Mouse (Mus musculus) hindbrain, embryonic 11.5 days (tissue): ENCODE measurements at regions not wholly inside any gene's neighbourhood (a gene's known extent, or its start where the extent isn't known, plus 50 kb on each side); places are given as distances from the start of the nearest gene placed in this dataset.

Experiments
- ATAC-seq: fragments of 200-750 bp; cut with Nextera tagmentation; 2 replicates; pipeline ENCODE4 v1.8.0; 2017; ENCODE audit warnings: mild to moderate bottlenecking, moderate TSS enrichment, moderate library complexity; ENCODE audit not compliant: low FRiP score
- DNase-seq: peaks from one replicate; pipeline ENCODE4 v3.0.0-alpha.2; 2015; ENCODE audit warnings: low spot score
- H3K27ac ChIP-seq: fragments of 300-500 bp; sonication (generic); 2 replicates; pipeline ENCODE4 v1.5.1; 2014; ENCODE audit warnings: mild to moderate bottlenecking, low read depth, low read length
- H3K27me3 ChIP-seq: fragments of 300-500 bp; sonication (generic); 2 replicates; pipeline ENCODE4 v1.6.1; 2014; ENCODE audit warnings: mild to moderate bottlenecking, low read length, moderate library complexity, mixed read lengths; ENCODE audit not compliant: control insufficient read depth, insufficient read depth
- H3K36me3 ChIP-seq: fragments of 300-500 bp; sonication (generic); 2 replicates; pipeline ENCODE4 v1.6.1; 2014; ENCODE audit warnings: mild to moderate bottlenecking, low read length, moderate library complexity, mixed read lengths; ENCODE audit not compliant: control insufficient read depth, insufficient read depth
- H3K4me1 ChIP-seq: fragments of 300-500 bp; sonication (generic); replicated peaks from 2 replicates; pipeline ENCODE4 v1.6.1; 2014; ENCODE audit warnings: low read length, mixed read lengths; ENCODE audit not compliant: control insufficient read depth, insufficient read depth
- H3K4me2 ChIP-seq: fragments of 300-500 bp; sonication (generic); replicated peaks from 2 replicates; pipeline ENCODE4 v1.6.1; 2014; ENCODE audit warnings: mild to moderate bottlenecking, low read depth, low read length
- H3K4me3 ChIP-seq: fragments of 300-500 bp; sonication (generic); 2 replicates; pipeline ENCODE4 v1.5.1; 2014; ENCODE audit warnings: low read depth, low read length
- H3K9ac ChIP-seq: fragments of 300-500 bp; sonication (generic); 2 replicates; pipeline ENCODE4 v1.6.1; 2014; ENCODE audit warnings: low read depth, low read length
- H3K9me3 ChIP-seq: fragments of 300-500 bp; sonication (generic); 2 replicates; pipeline ENCODE4 v1.6.1; 2016; ENCODE audit warnings: low read length; ENCODE audit not compliant: control insufficient read depth
- WGBS: fragments of 180-500 bp; shearing (Covaris S2); extraction: QIAGEN DNeasy Blood & Tissue Kit; methylation state at CpG from one replicate; pipeline ENCODE4 v1.1.7; 2014; 5-methylcytosine and 5-hydroxymethylcytosine counted together

- no peaks in the 10 kb centered on the region for H3K9me3 ChIP-seq
- H3K27ac ChIP-seq: peak overlapping the region; percentile 43; the same call in 1 of the 2 replicates
- H3K4me3 ChIP-seq: peak overlapping the region; percentile 48
- H3K27me3 ChIP-seq: peaks cover 34% of the 10 kb centered on the region
- under 1% methylated on average over 8 of the region's 8 CpGs for WGBS
- H3K4me2 ChIP-seq: peak overlapping the region; percentile 53
- H3K36me3 ChIP-seq: no peaks in the 10 kb centered on the region
- H3K4me1 ChIP-seq: no peaks in the 10 kb centered on the region
- DNase-seq: peak; percentile 39
- H3K9ac ChIP-seq: peak overlapping the region; percentile 79
- ATAC-seq: no peak
Observed at GRCm38 (mm10) chr13:83716711-83717171, 212.9 kb downstream of the Mef2c start.

- Histone ChIP-seq H3K27ac (no peak overlapping the region; the same call in 1 of the 2 replicates), H3K4me2 (peak overlapping the region; percentile 60), H3K27me3 (peaks cover 36% of the 10 kb centered on the region), H3K4me1 (no peaks in the 10 kb centered on the region), H3K36me3 (no peaks in the 10 kb centered on the region), H3K4me3 (peak overlapping the region; percentile 48), H3K9ac (peak overlapping the region; percentile 52), H3K9me3 (no peaks in the 10 kb centered on the region)
- no peak for ATAC-seq
- peak; percentile 22 for DNase-seq
- WGBS: 11% methylated on average over 4 of the region's 4 CpGs
Observed at GRCm38 (mm10) chr13:83717686-83718210, 213.9 kb downstream of the Mef2c start.

- H3K9ac ChIP-seq: peak overlapping the region; percentile 52; the same call in 1 of the 2 replicates
- 1% methylated on average over 10 of the region's 10 CpGs for WGBS
- H3K4me3 ChIP-seq: peak overlapping the region; percentile 48; the same call in 1 of the 2 replicates
- H3K27me3 ChIP-seq: peaks cover 31% of the 10 kb centered on the region
- H3K4me2 ChIP-seq: peak overlapping the region; percentile 60
- no peak for ATAC-seq
- no peaks in the 10 kb centered on the region for H3K4me1 ChIP-seq
- peak; percentile 53 for DNase-seq
- peak overlapping the region; percentile 95; the same call in 1 of the 2 replicates for H3K27ac ChIP-seq
- no peaks in the 10 kb centered on the region for H3K9me3 ChIP-seq
- H3K36me3 ChIP-seq: no peaks in the 10 kb centered on the region
Observed at GRCm38 (mm10) chr13:83718431-83719410, 214.9 kb downstream of the Mef2c start.

GRCm38 (mm10) chr13:83719635-83720291, 215.9 kb downstream of the Mef2c start:
- DNase-seq (peak; percentile 69), ATAC-seq (no peak)
- no peaks in the 10 kb centered on the region for H3K36me3 ChIP-seq
- H3K9me3 ChIP-seq: no peaks in the 10 kb centered on the region
- H3K4me1 ChIP-seq: no peaks in the 10 kb centered on the region
- peak overlapping the region; percentile 60 for H3K4me2 ChIP-seq
- H3K27me3 ChIP-seq: peaks cover 29% of the 10 kb centered on the region
- WGBS: 1% methylated on average over 24 of the region's 24 CpGs
- peak overlapping the region; percentile 95 for H3K27ac ChIP-seq
- peak overlapping the region; percentile 86 for H3K9ac ChIP-seq
- peak overlapping the region; percentile 90 for H3K4me3 ChIP-seq

GRCm38 (mm10) chr13:83720352-83720751, 216.5 kb downstream of the Mef2c start:
- peaks cover 27% of the 10 kb centered on the region for H3K27me3 ChIP-seq
- no peaks in the 10 kb centered on the region for H3K9me3 ChIP-seq
- ATAC-seq: no peak
- DNase-seq: peak; percentile 51
- peak overlapping the region; percentile 86 for H3K9ac ChIP-seq
- peak overlapping the region; percentile 95 for H3K27ac ChIP-seq
- peak overlapping the region; percentile 90 for H3K4me3 ChIP-seq
- H3K4me2 ChIP-seq: peak overlapping the region; percentile 60
- no peaks in the 10 kb centered on the region for H3K4me1 ChIP-seq
- WGBS: 1% methylated on average over 12 of the region's 12 CpGs
- H3K36me3 ChIP-seq: no peaks in the 10 kb centered on the region

- Histone ChIP-seq H3K9ac (peak overlapping the region; percentile 86), H3K27me3 (peaks cover 25% of the 10 kb centered on the region), H3K4me3 (peak overlapping the region; percentile 90), H3K4me2 (peak overlapping the region; percentile 60), H3K27ac (peak overlapping the region; percentile 95), H3K9me3 (no peaks in the 10 kb centered on the region), H3K36me3 (no peaks in the 10 kb centered on the region), H3K4me1 (no peaks in the 10 kb centered on the region)
- 0% methylated on average over 30 of the region's 30 CpGs for WGBS
- peak; percentile 88 for ATAC-seq
- peak; percentile 85 for DNase-seq
Observed at GRCm38 (mm10) chr13:83720883-83721371, 217.1 kb downstream of the Mef2c start.

- Histone ChIP-seq H3K9me3 (no peaks in the 10 kb centered on the region), H3K36me3 (no peaks in the 10 kb centered on the region), H3K9ac (peak overlapping the region; percentile 86), H3K4me2 (peak overlapping the region; percentile 60), H3K4me1 (no peaks in the 10 kb centered on the region), H3K27ac (peak overlapping the region; percentile 95), H3K27me3 (peaks cover 22% of the 10 kb centered on the region), H3K4me3 (peak overlapping the region; percentile 90)
- ATAC-seq (peak; percentile 41), DNase-seq (peak; percentile 73)
- WGBS: under 1% methylated on average over 14 of the region's 14 CpGs
Observed at GRCm38 (mm10) chr13:83721563-83721962, 217.7 kb downstream of the Mef2c start.

- peaks cover 18% of the 10 kb centered on the region for H3K27me3 ChIP-seq
- H3K9me3 ChIP-seq: no peaks in the 10 kb centered on the region
- peak overlapping the region; percentile 90 for H3K4me3 ChIP-seq
- H3K36me3 ChIP-seq: no peaks in the 10 kb centered on the region
- peak overlapping the region; percentile 95 for H3K27ac ChIP-seq
- H3K4me2 ChIP-seq: peak overlapping the region; percentile 60
- 5% methylated on average over 7 of the region's 7 CpGs for WGBS
- H3K9ac ChIP-seq: peak overlapping the region; percentile 86
- peak; percentile 58 for DNase-seq
- no peak for ATAC-seq
- H3K4me1 ChIP-seq: no peaks in the 10 kb centered on the region
Observed at GRCm38 (mm10) chr13:83722241-83722640, 218.4 kb downstream of the Mef2c start.
